Mouse (Mus musculus) G1E (cell line): ENCODE results near the gene Itch. TPM values are rescaled to one million over a fixed set of nuclear protein-coding genes. Genes with fewer than 3 reads are reported as not detected.

Experiments
- ATAC-seq: 2 replicates; pipeline ENCODE4 v1.8.0; 2016; ENCODE audit warnings: mild to moderate bottlenecking; ENCODE audit not compliant: insufficient number of reproducible peaks, poor library complexity, low FRiP score, severe bottlenecking; ENCODE audit errors: extremely low read depth
- DNase-seq: peaks from one replicate; pipeline ENCODE4 v3.0.0; 2012; ENCODE audit warnings: low spot score
- H3K27me3 ChIP-seq: 2 replicates; pipeline ENCODE4 v1.6.1; 2012; ENCODE audit warnings: mild to moderate bottlenecking, low read length, inconsistent platforms; ENCODE audit not compliant: insufficient read depth
- H3K36me3 ChIP-seq: replicated peaks from 2 replicates; pipeline ENCODE3; 2012; ENCODE audit warnings: mild to moderate bottlenecking, inconsistent platforms
- H3K4me1 ChIP-seq: 2 replicates; pipeline ENCODE4 v1.6.1; 2012; ENCODE audit warnings: low read depth, low read length, inconsistent platforms, mixed read lengths; ENCODE audit not compliant: insufficient read depth
- H3K4me3 ChIP-seq: 2 replicates; pipeline ENCODE4 v1.5.1; 2012; ENCODE audit warnings: low read depth, mild to moderate bottlenecking, inconsistent platforms, low read length, moderate library complexity, mixed read lengths
- H3K9me3 ChIP-seq: replicated peaks from 2 replicates; pipeline ENCODE4 v1.6.1; 2012; ENCODE audit warnings: inconsistent platforms
- CTCF ChIP-seq: IDR thresholded peaks from 2 replicates; pipeline ENCODE4 v1.5.1; 2012; ENCODE audit warnings: low read depth, low read length, inconsistent platforms, mixed read lengths
- GATA1 ChIP-seq: IDR thresholded peaks from 2 replicates; pipeline ENCODE4 v1.6.1; 2012; ENCODE audit warnings: borderline replicate concordance, low read length, inconsistent platforms, mixed read lengths
- GATA2 ChIP-seq: IDR thresholded peaks from 2 replicates; pipeline ENCODE4 v1.6.1; 2012; ENCODE audit warnings: low read depth, low read length, inconsistent platforms, borderline replicate concordance
- POLR2AphosphoS5 ChIP-seq: IDR thresholded peaks from 2 replicates; pipeline ENCODE4 v1.6.1; 2012; ENCODE audit warnings: low read depth, low read length, inconsistent platforms; ENCODE audit not compliant: insufficient replicate concordance
- TAL1 ChIP-seq: conservative IDR thresholded peaks from 2 replicates; pipeline ENCODE4 v1.6.1; 2012; ENCODE audit warnings: low read depth, low read length, inconsistent platforms, mixed read lengths
- polyA plus RNA-seq: library from polyadenylated mRNA; stranded (reverse); fragments of >175 nt; gene quantifications from 2 replicates; pipeline ENCODE4 v1.2.3, GENCODE M21; 2012
- total RNA-seq, 2 experiments: library from RNA; stranded (forward) in 1 of 2; stranded (reverse) in 1 of 2; fragments of 200-1000 nt in 1 of 2; fragments of >200 nt in 1 of 2; fragmentation: Nextera tagmentation in 1 of 2; gene quantifications; 2 replicates each; pipeline ENCODE4 v1.2.3; 2014 to 2017

Gene Itch
- total and polyA plus RNA-seq, 3 experiments: 1.8 to 65.6 (median 63.4) TPM

GRCm38 (mm10) chr2:155236362-155236992, 103.2 kb downstream of the Itch start, which contains the start of gene Dynlrb1:
Gene Dynlrb1, plus strand, starts transcription at chr2:155236533.
- no peaks in the 10 kb centered on the region for H3K9me3 ChIP-seq
- peak; percentile 89 for DNase-seq
- H3K27me3 ChIP-seq: no peaks in the 10 kb centered on the region
- H3K4me1 ChIP-seq: peaks cover 22% of the 10 kb centered on the region
- no peak for TF ChIP-seq POLR2AphosphoS5
- TF ChIP-seq CTCF: no peak
- TF ChIP-seq TAL1: no peak
- H3K36me3 ChIP-seq: peaks cover 15% of the 10 kb centered on the region
- peak; percentile 95 for ATAC-seq
- H3K4me3 ChIP-seq: peak within 1 kb of the TSS; percentile 84

GRCm38 (mm10) chr2:155237276-155237675, 104.0 kb downstream of the Itch start:
- Histone ChIP-seq H3K36me3 (peaks cover 20% of the 10 kb centered on the region), H3K27me3 (no peaks in the 10 kb centered on the region), H3K4me1 (peaks cover 22% of the 10 kb centered on the region), H3K9me3 (no peaks in the 10 kb centered on the region), H3K4me3 (peak overlapping the region; percentile 84)
- ATAC-seq: no peak
- no peak for DNase-seq
- no peak for TF ChIP-seq GATA2
- no peak for TF ChIP-seq GATA1
- no peak for TF ChIP-seq TAL1
- no peak for TF ChIP-seq CTCF
- TF ChIP-seq POLR2AphosphoS5: no peak

- no peaks in the 10 kb centered on the region for H3K27me3 ChIP-seq
- 0 out of 2 replicates have a peak, but pooled peaks cover 2% of the 10 kb centered on the region for H3K9me3 ChIP-seq
- DNase-seq (no peak), ATAC-seq (no peak)
- peaks cover 53% of the 10 kb centered on the region for H3K36me3 ChIP-seq
- no peak overlapping the region for H3K4me3 ChIP-seq
- TF ChIP-seq GATA1 (no peak), GATA2 (no peak), POLR2AphosphoS5 (no peak), CTCF (no peak), TAL1 (no peak)
- peaks cover 15% of the 10 kb centered on the region for H3K4me1 ChIP-seq
Measured at GRCm38 (mm10) chr2:155240915-155241314, 107.6 kb downstream of the Itch start.

- ATAC-seq: no peak
- DNase-seq: no peak
- Histone ChIP-seq H3K9me3 (0 out of 2 replicates have a peak, but pooled peaks cover 2% of the 10 kb centered on the region), H3K4me1 (peaks cover 10% of the 10 kb centered on the region), H3K27me3 (no peaks in the 10 kb centered on the region), H3K4me3 (no peak overlapping the region), H3K36me3 (peaks cover 65% of the 10 kb centered on the region)
- no peak for TF ChIP-seq TAL1
- TF ChIP-seq GATA1: no peak
- no peak for TF ChIP-seq POLR2AphosphoS5
- no peak for TF ChIP-seq CTCF
- no peak for TF ChIP-seq GATA2
Measured at GRCm38 (mm10) chr2:155242296-155242855, 109.1 kb downstream of the Itch start.

- DNase-seq: no peak
- H3K36me3 ChIP-seq: peaks cover 91% of the 10 kb centered on the region
- no peaks in the 10 kb centered on the region for H3K27me3 ChIP-seq
- H3K4me1 ChIP-seq: no peaks in the 10 kb centered on the region; the same call in 1 of the 2 replicates
- TF ChIP-seq CTCF (no peak), GATA1 (no peak), TAL1 (no peak), POLR2AphosphoS5 (no peak), GATA2 (no peak)
- H3K4me3 ChIP-seq: no peak overlapping the region
- ATAC-seq: no peak
- 0 out of 2 replicates have a peak, but pooled peaks cover 2% of the 10 kb centered on the region for H3K9me3 ChIP-seq
Measured at GRCm38 (mm10) chr2:155246231-155246630, 112.9 kb downstream of the Itch start.

- TF ChIP-seq POLR2AphosphoS5 (no peak), GATA1 (no peak), GATA2 (no peak), CTCF (no peak), TAL1 (no peak)
- ATAC-seq (no peak), DNase-seq (no peak)
- no peaks in the 10 kb centered on the region for H3K4me1 ChIP-seq
- no peaks in the 10 kb centered on the region for H3K9me3 ChIP-seq
- H3K27me3 ChIP-seq: no peaks in the 10 kb centered on the region
- peaks cover 81% of the 10 kb centered on the region for H3K36me3 ChIP-seq
- H3K4me3 ChIP-seq: no peak overlapping the region
Measured at GRCm38 (mm10) chr2:155248206-155248605, 114.9 kb downstream of the Itch start.
